ENCODE assay signal across 18 mouse cellular contexts in genomic region chr19:17078643-17079316, GRCm38 (mm10).
DNase-seq lines count a peak whose midpoint lies in the region; ATAC-seq and TF ChIP-seq lines count a peak whose summit lies in the region.
"Had no signal": no experiment of that assay in that cellular context is flagged by ENCODE, and none has a peak within 500 bp of the region (broad histone marks: within the 10 kb centered on the region; RNA-seq: fewer than 3 reads in every experiment).

No protein-coding gene starts in this region.

- H3K27ac ChIP-seq in kidney, adult 2 months (ENCODE audit: insufficient read depth, low read depth, low read length): no peak overlapping the region
- no peak overlapping the region for H3K27ac ChIP-seq in hindbrain, embryonic 13.5 days
- H3K27ac ChIP-seq in midbrain, embryonic 14.5 days (replicated peaks; ENCODE audit: low read depth, low read length): no peak overlapping the region
- H3K27ac ChIP-seq: lung, embryonic 15.5 days had no signal

- no peaks in the 10 kb centered on the region for H3K4me1 ChIP-seq in kidney, adult 2 months (ENCODE audit: control insufficient read depth, insufficient read depth, low read length)
- H3K4me1 ChIP-seq in hindbrain, embryonic 13.5 days (replicated peaks): peaks cover 7% of the 10 kb centered on the region; the same call in 1 of the 2 replicates
- H3K4me1 ChIP-seq in midbrain, embryonic 14.5 days (ENCODE audit: control insufficient read depth, insufficient read depth, low read length): no peaks in the 10 kb centered on the region
- H3K4me1 ChIP-seq: heart, embryonic 12.5 days; lung, embryonic 15.5 days had no signal

- DNase-seq in kidney, adult 2 months: peak; percentile 9
- DNase-seq in kidney, adult 18-20 months: no peak
- DNase-seq in ZHBTc4 (ENCODE audit: low read depth, low spot score): peak; percentile 7
- peak; percentile 52 for DNase-seq in midbrain, embryonic 14.5 days
- DNase-seq in thymus, postnatal 25 days: no peak
- no peak for DNase-seq in urinary bladder, postnatal 36 days (ENCODE audit: low spot score in 2 of 2)
- DNase-seq: cerebellum, adult 2 months; embryo, embryonic 11 days; gastrocnemius, postnatal 36 days; heart, postnatal 4 days; liver; thymus, adult 18-20 months had no signal

- H3K4me3 ChIP-seq in kidney, adult 2 months (ENCODE audit: insufficient read depth, low read depth, low read length): no peak overlapping the region
- H3K4me3 ChIP-seq in hindbrain, embryonic 13.5 days: no peak overlapping the region
- H3K4me3 ChIP-seq in midbrain, embryonic 14.5 days (replicated peaks; ENCODE audit: low read depth, low read length): no peak overlapping the region
- H3K4me3 ChIP-seq: heart, embryonic 12.5 days; lung, embryonic 15.5 days; megakaryocyte, embryonic 14.5 days had no signal

- no peaks in the 10 kb centered on the region for H3K36me3 ChIP-seq in kidney, adult 2 months (ENCODE audit: control insufficient read depth, insufficient read depth, low read length)
- H3K36me3 ChIP-seq in hindbrain, embryonic 13.5 days: no peaks in the 10 kb centered on the region
- H3K36me3 ChIP-seq in midbrain, embryonic 14.5 days (ENCODE audit: control insufficient read depth, insufficient read depth, low read length): no peaks in the 10 kb centered on the region
- H3K36me3 ChIP-seq: heart, embryonic 12.5 days; lung, embryonic 15.5 days had no signal

- no peak overlapping the region for H3K9ac ChIP-seq in hindbrain, embryonic 13.5 days
- no peak overlapping the region for H3K9ac ChIP-seq in midbrain, embryonic 14.5 days (replicated peaks; ENCODE audit: low read length)
- H3K9ac ChIP-seq: heart, embryonic 12.5 days; lung, embryonic 15.5 days had no signal

- peak; percentile 46; the same call in 1 of the 2 replicates for ATAC-seq in hindbrain, embryonic 13.5 days (ENCODE audit: low FRiP score)
- ATAC-seq in midbrain, embryonic 14.5 days (ENCODE audit: low FRiP score, low TSS enrichment): peak; percentile 69; the same call in 1 of the 2 replicates
- ATAC-seq in monocyte, adult 5-6 weeks (replicated peaks; ENCODE audit: insufficient number of reproducible peaks, low FRiP score, low TSS enrichment, poor library complexity, severe bottlenecking): no peak
- ATAC-seq: activated CD4-positive, CD25-positive, alpha-beta regulatory T cell, adult 4 months had no signal

- no peak overlapping the region for H3K4me2 ChIP-seq in hindbrain, embryonic 13.5 days
- no peak overlapping the region for H3K4me2 ChIP-seq in midbrain, embryonic 14.5 days (ENCODE audit: low read length)
- H3K4me2 ChIP-seq: heart, embryonic 12.5 days; lung, embryonic 15.5 days had no signal

- TF ChIP-seq POLR2A in kidney, adult 2 months (IDR thresholded peaks at IDR 0.05; ENCODE audit: low read depth, low read length): no peak

- no peaks in the 10 kb centered on the region for H3K9me3 ChIP-seq in hindbrain, embryonic 13.5 days
- no peaks in the 10 kb centered on the region for H3K9me3 ChIP-seq in midbrain, embryonic 14.5 days (ENCODE audit: control insufficient read depth, low read length)
- H3K9me3 ChIP-seq: heart, embryonic 12.5 days; lung, embryonic 15.5 days; megakaryocyte, embryonic 14.5 days had no signal

- no peaks in the 10 kb centered on the region for H3K27me3 ChIP-seq in kidney, adult 2 months (replicated peaks; ENCODE audit: control insufficient read depth, insufficient read depth, low read length)
- H3K27me3 ChIP-seq in hindbrain, embryonic 13.5 days: no peaks in the 10 kb centered on the region
- no peaks in the 10 kb centered on the region for H3K27me3 ChIP-seq in midbrain, embryonic 14.5 days (ENCODE audit: control insufficient read depth, insufficient read depth, low read length)
- H3K27me3 ChIP-seq: heart, embryonic 12.5 days; lung, embryonic 15.5 days had no signal

- TF ChIP-seq CTCF in kidney, adult 2 months (conservative IDR thresholded peaks at IDR 0.05; ENCODE audit: insufficient read depth, insufficient read length, low read depth, low read length): no peak

- 26% methylated on average over 8 of the region's 8 CpGs for WGBS in kidney, adult 2 months
- WGBS in hindbrain, embryonic 13.5 days: 46% methylated on average over 8 of the region's 8 CpGs
- 44% methylated on average over 8 of the region's 8 CpGs for WGBS in midbrain, embryonic 14.5 days

Comparison
In these comparisons a context has a peak if more than half of its experiments do, and no peak if none do; other contexts are left out.
1. DNase-seq: peak in kidney, adult 2 months (single experiment), ZHBTc4 (single experiment) and midbrain, embryonic 14.5 days (single experiment); none in kidney, adult 18-20 months (single experiment), thymus, postnatal 25 days (single experiment) and urinary bladder, postnatal 36 days (0 of 2).